Mouse (Mus musculus): Measurements from ENCODE around the gene Tesk2. TPM values are rescaled to one million over a fixed set of nuclear protein-coding genes. Genes with fewer than 3 reads are reported as not detected.
A peak's percentile ranks its signal among the peaks of the same experiment; 100 is the strongest.

Tesk2 gene
- polyA plus RNA-seq, 1 experiment from 2014 or later, result 7.8 TPM

DNA sequence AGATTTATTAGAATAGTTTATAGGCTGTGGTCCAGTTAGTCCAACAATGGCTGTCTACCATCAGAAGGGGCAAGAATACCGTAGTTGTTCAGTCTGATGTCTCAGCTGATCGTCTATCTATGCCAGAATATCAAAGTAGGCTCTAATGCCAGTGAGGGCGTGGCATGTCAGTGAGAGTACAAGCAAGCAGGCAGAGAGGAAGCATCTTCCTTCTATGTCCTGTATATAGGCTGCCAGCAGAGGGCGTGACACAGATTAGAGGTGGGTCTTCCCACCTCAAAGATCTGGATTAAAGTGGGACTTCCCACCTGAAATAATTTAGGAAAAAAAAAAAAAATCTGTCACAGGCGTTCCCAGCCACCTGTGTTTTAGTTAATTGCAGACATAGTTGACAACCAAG is 79.2 kb downstream of the Tesk2 start:
- WGBS, result 40% methylated on average over 5 of the region's 5 CpGs
- no peak for ATAC-seq (ENCODE audit: insufficient number of reproducible peaks, low FRiP score, low TSS enrichment, low read depth)
- Histone ChIP-seq H3K9ac (no peak overlapping the region), H3K4me2 (no peak overlapping the region), H3K27me3 (no peaks in the 10 kb centered on the region), H3K36me3 (peaks cover 37% of the 10 kb centered on the region), H3K9me3 (no peaks in the 10 kb centered on the region), H3K27ac (no peak overlapping the region), H3K4me1 (no peaks in the 10 kb centered on the region), H3K4me3 (no peak overlapping the region)

- H3K27ac ChIP-seq, result peak within 1 kb of the TSS; percentile 93
- peak; percentile 98 for ATAC-seq (ENCODE audit: insufficient number of reproducible peaks, low FRiP score, low TSS enrichment, low read depth)
- H3K9me3 ChIP-seq, result no peaks in the 10 kb centered on the region
- peak within 1 kb of the TSS; percentile 61 for H3K4me2 ChIP-seq
- peak within 1 kb of the TSS; percentile 75 for H3K9ac ChIP-seq
- H3K4me3 ChIP-seq, result peak within 1 kb of the TSS; percentile 83
- H3K36me3 ChIP-seq, result peaks cover 31% of the 10 kb centered on the region
- peaks cover 10% of the 10 kb centered on the region for H3K4me1 ChIP-seq
- H3K27me3 ChIP-seq, result no peaks in the 10 kb centered on the region
- under 1% methylated on average over 58 of the region's 58 CpGs for WGBS
Measured at GRCm38 (mm10) chr4:116807197-116808129, 86.7 kb downstream of the Tesk2 start, which contains the start of the genes Toe1 and Mutyh. TSS of gene Toe1 (minus strand) at chr4:116807640. TSS of gene Mutyh (plus strand) at chr4:116807723.

DNA sequence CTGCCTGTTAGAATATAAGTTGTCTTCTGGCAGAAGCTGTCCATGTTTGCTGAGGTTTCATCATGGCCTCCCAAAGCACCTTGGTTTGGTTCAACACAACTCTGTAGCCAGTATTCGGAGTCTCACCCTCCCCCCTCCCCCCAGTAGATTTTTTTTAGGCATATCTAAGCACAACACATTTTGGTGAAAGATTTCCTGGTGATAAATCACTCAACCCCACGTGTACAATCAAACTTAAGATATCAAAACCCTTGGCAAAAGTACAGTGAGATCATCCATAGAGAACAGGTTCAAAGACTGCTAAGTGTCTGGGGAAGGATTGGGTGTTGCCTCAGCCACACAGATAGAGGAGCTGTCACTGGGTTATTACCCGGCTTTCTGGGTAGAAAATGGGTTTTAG is 90.3 kb downstream of the Tesk2 start:
- Histone ChIP-seq H3K4me1 (peaks cover 10% of the 10 kb centered on the region), H3K9ac (no peak overlapping the region), H3K27ac (no peak overlapping the region), H3K27me3 (no peaks in the 10 kb centered on the region), H3K4me3 (no peak overlapping the region), H3K36me3 (no peaks in the 10 kb centered on the region; the same call in none of the 2 replicates), H3K4me2 (no peak overlapping the region), H3K9me3 (no peaks in the 10 kb centered on the region)
- WGBS, result 72% methylated on average over 3 of the region's 3 CpGs
- ATAC-seq (ENCODE audit: insufficient number of reproducible peaks, low FRiP score, low TSS enrichment, low read depth), result no peak

DNA sequence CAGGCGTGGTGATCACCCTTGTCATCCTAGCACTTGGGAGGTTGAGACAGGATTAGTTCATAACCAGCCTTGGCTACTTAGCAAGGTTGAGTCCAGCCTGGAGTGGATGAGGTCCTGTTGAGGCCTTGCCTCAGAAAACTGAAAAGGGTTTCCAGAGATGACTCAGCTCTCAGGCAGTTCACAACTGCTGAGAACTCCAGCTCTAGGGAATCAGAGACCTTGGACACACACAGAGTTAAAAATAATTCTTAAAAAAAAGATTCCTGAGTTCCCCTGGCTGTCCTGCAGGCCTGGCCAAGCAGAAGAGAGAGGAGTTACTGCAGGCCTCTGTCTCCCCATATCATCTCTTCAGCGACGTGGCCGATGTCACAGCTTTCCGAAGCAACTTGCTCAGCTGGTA is 94.5 kb downstream of the Tesk2 start:
- peaks cover 13% of the 10 kb centered on the region for H3K36me3 ChIP-seq
- peaks cover 9% of the 10 kb centered on the region for H3K27me3 ChIP-seq
- H3K4me1 ChIP-seq, result peaks cover under 1% of the 10 kb centered on the region
- 79% methylated on average over 5 of the region's 5 CpGs for WGBS
- H3K27ac ChIP-seq, result no peak overlapping the region
- H3K9ac ChIP-seq, result no peak overlapping the region
- no peaks in the 10 kb centered on the region for H3K9me3 ChIP-seq
- no peak for ATAC-seq (ENCODE audit: insufficient number of reproducible peaks, low FRiP score, low TSS enrichment, low read depth)
- no peak overlapping the region for H3K4me2 ChIP-seq
- no peak overlapping the region for H3K4me3 ChIP-seq

DNA sequence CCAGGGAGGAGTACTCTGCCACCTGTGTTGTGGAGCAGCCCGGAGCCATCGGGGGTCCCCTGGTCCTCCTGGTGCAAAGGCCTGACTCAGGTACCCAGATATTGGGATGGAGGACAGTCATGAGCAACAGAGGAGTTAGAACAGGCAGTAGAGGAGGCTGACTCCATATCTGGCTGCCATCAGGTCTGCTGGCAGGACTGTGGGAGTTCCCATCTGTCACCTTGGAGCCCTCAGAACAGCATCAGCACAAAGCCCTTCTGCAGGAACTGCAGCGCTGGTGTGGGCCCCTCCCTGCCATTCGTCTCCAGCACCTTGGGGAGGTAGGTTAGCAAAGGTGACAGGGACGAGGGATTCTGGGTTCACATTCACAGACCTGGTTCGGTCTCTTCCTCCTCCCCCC is 96.7 kb downstream of the Tesk2 start:
- Histone ChIP-seq H3K36me3 (peaks cover 13% of the 10 kb centered on the region; the same call in 1 of the 2 replicates), H3K4me3 (no peak overlapping the region), H3K9ac (no peak overlapping the region), H3K4me1 (peaks cover 8% of the 10 kb centered on the region), H3K27ac (no peak overlapping the region), H3K9me3 (no peaks in the 10 kb centered on the region), H3K4me2 (no peak overlapping the region), H3K27me3 (peaks cover 20% of the 10 kb centered on the region)
- ATAC-seq (ENCODE audit: insufficient number of reproducible peaks, low FRiP score, low TSS enrichment, low read depth), result no peak
- WGBS, result 92% methylated on average over 6 of the region's 6 CpGs

DNA sequence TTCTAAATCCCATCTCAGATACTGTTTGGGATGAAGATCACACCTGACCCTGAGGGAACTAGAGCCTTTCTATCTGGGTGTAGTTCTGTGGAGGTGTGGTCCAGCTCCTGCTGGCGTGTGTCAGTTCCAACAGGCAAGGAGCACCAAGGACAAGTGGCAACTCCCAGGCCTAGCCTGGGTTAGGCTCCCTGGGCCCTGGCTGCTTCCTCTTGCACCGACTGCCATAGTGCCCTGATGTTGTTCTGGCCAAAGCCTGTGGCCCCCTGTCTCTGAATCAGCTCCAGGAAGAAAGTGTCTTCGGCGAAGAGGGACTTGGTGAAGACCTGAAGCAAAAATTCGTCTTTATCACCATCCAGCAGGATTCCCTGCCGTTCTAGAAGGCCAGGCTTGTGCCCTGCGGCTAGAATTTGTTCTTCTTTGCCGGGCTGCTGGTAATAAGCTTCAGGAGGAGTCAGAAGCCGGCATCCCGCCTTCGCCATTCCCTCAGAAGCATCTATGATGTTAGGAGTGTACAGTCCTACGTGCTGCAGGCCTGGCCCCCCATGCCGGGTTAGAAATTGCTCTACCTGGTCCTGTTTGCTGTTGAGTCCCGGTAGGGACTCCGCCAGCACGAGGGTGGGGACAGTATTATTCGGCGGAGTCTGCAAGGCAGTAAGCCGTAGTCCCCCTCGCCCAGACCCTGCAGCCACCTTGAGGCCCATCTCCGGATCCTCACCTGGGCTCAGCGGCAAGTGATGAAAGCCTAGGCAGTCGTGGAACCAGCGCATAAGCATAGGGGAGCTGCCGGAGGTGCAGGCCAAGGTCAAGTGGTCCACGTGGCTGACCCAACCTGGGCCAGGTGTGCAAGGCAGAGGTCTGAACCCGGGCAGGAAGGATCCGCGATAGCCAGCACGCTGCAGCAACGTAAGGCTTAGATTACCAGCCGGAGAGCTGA is 99.5 kb downstream of the Tesk2 start:
- Histone ChIP-seq H3K9me3 (no peaks in the 10 kb centered on the region), H3K4me3 (peak overlapping the region; percentile 55), H3K27ac (no peak overlapping the region), H3K27me3 (peaks cover 20% of the 10 kb centered on the region), H3K36me3 (peaks cover 13% of the 10 kb centered on the region; the same call in 1 of the 2 replicates), H3K9ac (no peak overlapping the region), H3K4me1 (peaks cover 10% of the 10 kb centered on the region), H3K4me2 (peak overlapping the region; percentile 77)
- no peak for ATAC-seq (ENCODE audit: insufficient number of reproducible peaks, low FRiP score, low TSS enrichment, low read depth)
- WGBS, result 21% methylated on average over 32 of the region's 32 CpGs

- WGBS, result under 1% methylated on average over 51 of the region's 51 CpGs
Measured at GRCm38 (mm10) chr4:116820902-116821693, 100.3 kb downstream of the Tesk2 start.

GRCm38 (mm10) chr4:116821694-116822016 is 100.9 kb downstream of the Tesk2 start, which contains the start of gene Hpdl:
TSS of gene Hpdl (minus strand) at chr4:116821707.
- peaks cover 13% of the 10 kb centered on the region for H3K4me1 ChIP-seq
- H3K27me3 ChIP-seq, result peaks cover 20% of the 10 kb centered on the region
- H3K9me3 ChIP-seq, result no peaks in the 10 kb centered on the region
- H3K27ac ChIP-seq, result no peak within 1 kb of the TSS
- peaks cover 11% of the 10 kb centered on the region; the same call in 1 of the 2 replicates for H3K36me3 ChIP-seq
- WGBS, result 12% methylated on average over 9 of the region's 9 CpGs
- H3K4me3 ChIP-seq, result peak within 1 kb of the TSS; percentile 55
- peak within 1 kb of the TSS; percentile 23; the same call in 1 of the 2 replicates for H3K9ac ChIP-seq
- ATAC-seq (ENCODE audit: insufficient number of reproducible peaks, low FRiP score, low TSS enrichment, low read depth), result no peak
- peak within 1 kb of the TSS; percentile 77 for H3K4me2 ChIP-seq

More at GRCm38 (mm10) chr4:116820902-116821693, 100.3 kb downstream of the Tesk2 start:
- 0 out of 2 replicates have a peak, but pooled peaks have one; percentile 60 for ATAC-seq (ENCODE audit: insufficient number of reproducible peaks, low FRiP score, low TSS enrichment, low read depth)
- Histone ChIP-seq H3K4me2 (peak overlapping the region; percentile 77), H3K4me1 (peaks cover 13% of the 10 kb centered on the region), H3K36me3 (peaks cover 13% of the 10 kb centered on the region; the same call in 1 of the 2 replicates), H3K4me3 (peak overlapping the region; percentile 55), H3K27me3 (peaks cover 20% of the 10 kb centered on the region), H3K9me3 (no peaks in the 10 kb centered on the region), H3K27ac (no peak overlapping the region), H3K9ac (peak overlapping the region; percentile 23; the same call in 1 of the 2 replicates)

GRCm38 (mm10) chr4:116824541-116825004 is 103.8 kb downstream of the Tesk2 start:
- peaks cover 18% of the 10 kb centered on the region for H3K27me3 ChIP-seq
- peak overlapping the region; percentile 54 for H3K9ac ChIP-seq
- peak overlapping the region; percentile 61 for H3K4me3 ChIP-seq
- H3K9me3 ChIP-seq, result no peaks in the 10 kb centered on the region
- ATAC-seq (ENCODE audit: insufficient number of reproducible peaks, low FRiP score, low TSS enrichment, low read depth), result 0 out of 2 replicates have a peak, but pooled peaks have one; percentile 9
- no peaks in the 10 kb centered on the region for H3K36me3 ChIP-seq
- peak overlapping the region; percentile 70 for H3K4me2 ChIP-seq
- H3K27ac ChIP-seq, result peak overlapping the region; percentile 77
- WGBS, result 1% methylated on average over 29 of the region's 29 CpGs
- H3K4me1 ChIP-seq, result peaks cover 13% of the 10 kb centered on the region

- Histone ChIP-seq H3K36me3 (no peaks in the 10 kb centered on the region), H3K9ac (no peak overlapping the region), H3K4me1 (peaks cover 6% of the 10 kb centered on the region), H3K9me3 (no peaks in the 10 kb centered on the region), H3K4me2 (no peak overlapping the region), H3K4me3 (no peak overlapping the region), H3K27me3 (no peaks in the 10 kb centered on the region), H3K27ac (no peak overlapping the region)
- WGBS, result 1% methylated on average over 4 of the region's 4 CpGs
- ATAC-seq (ENCODE audit: insufficient number of reproducible peaks, low FRiP score, low TSS enrichment, low read depth), result no peak
Measured at GRCm38 (mm10) chr4:116827819-116828218, 107.1 kb downstream of the Tesk2 start.

All from limb, embryonic 15.5 days (tissue).